Mouse (Mus musculus): ENCODE results near the gene Cd320. TPM values are rescaled to one million over a fixed set of nuclear protein-coding genes. Genes with fewer than 3 reads are reported as not detected.
"Not testable (repeated sequence)": the region's sequence is repeated elsewhere in the genome, so short reads cannot be mapped to it uniquely, and the experiment has no call there.

Cd320 gene
- total RNA-seq, 2 experiments from 2014 or later, result 30.8 to 47.3 TPM

- not testable (repeated sequence) for DNase-seq
Measured at GRCm38 (mm10) chr17:33898193-33898592, 55.3 kb downstream of the Cd320 start.

Small RNA genes lying within 50 kb of the gene (microRNA-seq; reads per million reads assigned to microRNA genes)
- gene Gm27740, result not detected

Other genes starting within 250 kb of the Cd320 start
- gene Zfp414, start 214.0 kb upstream of the Cd320 start, total RNA-seq (2021), result 10 to 100 TPM; 28.9 to 35.3 TPM
- gene Pram1, start 205.0 kb upstream of the Cd320 start, total RNA-seq (2021), result under 1 TPM in 1 of 2 experiments, not detected in 1; 0.56 TPM
- gene Hnrnpm, start 156.2 kb upstream of the Cd320 start, total RNA-seq (2021), result 100 to 1,000 TPM; 136 to 171 TPM
- gene March2, start 124.4 kb upstream of the Cd320 start, total RNA-seq (2021), result 100 to 1,000 TPM in 1 of 2 experiments, 10 to 100 TPM in 1; 92.9 to 119 TPM
- gene Rab11b, start 82.6 kb upstream of the Cd320 start, total RNA-seq (2021), result 100 to 1,000 TPM; 231 to 299 TPM
- gene Angptl4, start 61.3 kb upstream of the Cd320 start, total RNA-seq (2021), result 100 to 1,000 TPM in 1 of 2 experiments, 10 to 100 TPM in 1; 62.7 to 110 TPM
- 10 to 100 TPM; 72.2 to 90.5 TPM for gene Kank3, start 32.6 kb upstream of the Cd320 start, total RNA-seq (2021)
- 1,000 to 10,000 TPM; 1,486 to 1,511 TPM for gene Rps28, start 18.5 kb upstream of the Cd320 start, total RNA-seq (2021)
- 100 to 1,000 TPM; 432 to 487 TPM for gene Ndufa7, start 18.5 kb upstream of the Cd320 start, total RNA-seq (2021)
- gene Gm7029, start 30.7 kb downstream of the Cd320 start, total RNA-seq (2021), result not detected
- gene Kifc1, start 47.6 kb downstream of the Cd320 start, total RNA-seq (2021), result 1 to 10 TPM; 3.3 to 4.4 TPM
- gene Platr17, start 62.0 kb downstream of the Cd320 start, total RNA-seq (2021), result not detected
- gene Daxx, start 66.3 kb downstream of the Cd320 start, total RNA-seq (2021), result 10 to 100 TPM; 29.2 to 30.2 TPM
- 100 to 1,000 TPM; 178 to 181 TPM for gene Tapbp, start 72.8 kb downstream of the Cd320 start, total RNA-seq (2021)
- gene Zbtb22, start 72.8 kb downstream of the Cd320 start, total RNA-seq (2021), result 10 to 100 TPM; 26.5 to 36.1 TPM
- 10 to 100 TPM; 37.0 to 45.9 TPM for gene Rgl2, start 86.5 kb downstream of the Cd320 start, total RNA-seq (2021)
- 10 to 100 TPM; 89.2 to 90.6 TPM for gene Pfdn6, start 97.3 kb downstream of the Cd320 start, total RNA-seq (2021)
- 10 to 100 TPM; 34.4 to 34.9 TPM for gene Wdr46, start 97.6 kb downstream of the Cd320 start, total RNA-seq (2021)
- gene B3galt4, start 108.4 kb downstream of the Cd320 start, total RNA-seq (2021), result 1 to 10 TPM; 4.0 to 6.6 TPM
- gene Vps52, start 112.7 kb downstream of the Cd320 start, total RNA-seq (2021), result 10 to 100 TPM; 53.4 to 59.9 TPM
- gene Rps18, start 112.9 kb downstream of the Cd320 start, total RNA-seq (2021), result 100 to 1,000 TPM; 791 to 792 TPM
- gene H2-K1, start 157.3 kb downstream of the Cd320 start, total RNA-seq (2021), result 100 to 1,000 TPM; 459 to 574 TPM
- gene Ring1, start 181.6 kb downstream of the Cd320 start, total RNA-seq (2021), result 10 to 100 TPM; 43.8 to 48.3 TPM
- 100 to 1,000 TPM; 243 to 247 TPM for gene H2-Ke6, start 185.0 kb downstream of the Cd320 start, total RNA-seq (2021)
- gene Slc39a7, start 188.6 kb downstream of the Cd320 start, total RNA-seq (2021), result 100 to 1,000 TPM; 165 to 198 TPM
- 10 to 100 TPM; 53.5 to 55.7 TPM for gene Rxrb, start 188.7 kb downstream of the Cd320 start, total RNA-seq (2021)
- gene Col11a2, start 196.3 kb downstream of the Cd320 start, total RNA-seq (2021), result 1 to 10 TPM; 1.2 to 2.2 TPM
- gene H2-Oa, start 249.2 kb downstream of the Cd320 start, total RNA-seq (2021), result not detected

Measured in adrenal gland, postnatal 36 days (tissue).